Mouse (Mus musculus) heart, adult 2 months (tissue): Measurements from ENCODE around the gene Ngdn.
A peak's percentile ranks its signal among the peaks of the same experiment; 100 is the strongest.

Experiments used
- CTCF ChIP-seq: fragments of 200-600 bp; IDR thresholded peaks from 2 replicates; pipeline ENCODE4 v1.8.1; 2022; ENCODE audit warnings: antibody characterized with exemption, mild to moderate bottlenecking, moderate library complexity
- EP300 ChIP-seq: fragments of 200-500 bp; IDR thresholded peaks from 2 replicates; pipeline ENCODE4 v1.6.1; 2011; ENCODE audit warnings: low read depth, low read length, control low read depth; ENCODE audit not compliant: insufficient read depth

GRCm38 (mm10) chr14:54992196-54992595 lies 23.1 kb upstream of the Ngdn start:
- TF ChIP-seq EP300 = peak; percentile 86
- no peak for TF ChIP-seq CTCF
